Mouse (Mus musculus): ENCODE results near the gene Dzip3. TPM values are rescaled to one million over a fixed set of nuclear protein-coding genes. Genes with fewer than 3 reads are reported as not detected.

Gene Dzip3
- polyA plus RNA-seq, 1 experiment from 2014 or later = 50.8 TPM

DNA sequence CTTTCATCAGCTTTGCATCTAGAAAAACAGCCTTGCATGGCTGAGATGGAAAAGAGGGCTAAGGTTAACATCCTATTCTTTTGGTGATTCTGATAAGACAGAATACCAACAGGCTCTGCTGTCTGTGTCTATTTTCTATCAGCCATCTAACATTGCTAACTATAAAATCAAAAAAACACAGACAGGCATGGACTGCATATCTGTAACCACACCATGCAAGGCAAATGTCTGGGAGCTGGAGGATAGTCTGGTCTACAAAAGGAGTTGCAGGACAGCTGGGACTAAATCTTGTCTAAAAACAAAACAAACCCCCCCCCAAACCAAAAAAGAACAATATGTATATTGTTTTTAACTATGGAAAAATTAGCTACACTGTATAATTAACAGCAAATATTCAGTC lies 14.0 kb downstream of the Dzip3 start:
- H3K4me3 ChIP-seq = no peak overlapping the region
- no peak overlapping the region for H3K9ac ChIP-seq (replicated peaks)
- H3K27ac ChIP-seq (replicated peaks) = no peak overlapping the region
- no peak for ATAC-seq (ENCODE audit: low FRiP score, low read depth)
- peaks cover 29% of the 10 kb centered on the region for H3K36me3 ChIP-seq
- no peaks in the 10 kb centered on the region for H3K9me3 ChIP-seq
- no peak overlapping the region for H3K4me2 ChIP-seq (replicated peaks)
- H3K27me3 ChIP-seq = no peaks in the 10 kb centered on the region
- no peaks in the 10 kb centered on the region for H3K4me1 ChIP-seq

DNA sequence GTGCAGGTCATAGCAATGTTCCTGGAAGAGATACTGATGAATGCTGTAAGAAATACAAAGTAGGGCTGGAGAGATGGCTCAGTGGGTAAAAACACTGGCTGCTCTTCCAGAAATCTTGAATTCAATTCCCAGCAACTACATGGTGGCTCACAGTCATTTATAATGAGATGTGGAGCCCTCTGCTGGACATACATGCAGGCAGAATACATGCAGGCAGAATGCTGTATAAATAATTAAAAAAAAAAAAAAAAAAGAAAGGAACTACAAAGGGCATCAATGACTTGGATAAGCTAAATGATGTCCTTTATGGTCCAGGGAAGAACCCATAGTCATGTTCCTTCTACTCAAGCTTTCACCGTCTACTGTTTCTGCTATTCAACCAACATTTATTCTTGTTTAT lies 20.4 kb downstream of the Dzip3 start:
- H3K4me3 ChIP-seq = no peak overlapping the region
- H3K4me1 ChIP-seq = no peaks in the 10 kb centered on the region
- H3K36me3 ChIP-seq = peaks cover 26% of the 10 kb centered on the region
- H3K9ac ChIP-seq (replicated peaks) = no peak overlapping the region
- H3K27me3 ChIP-seq = no peaks in the 10 kb centered on the region
- H3K9me3 ChIP-seq = no peaks in the 10 kb centered on the region
- no peak overlapping the region for H3K27ac ChIP-seq (replicated peaks)
- no peak for ATAC-seq (ENCODE audit: low FRiP score, low read depth)
- 94% methylated on average over 1 of the region's 1 CpGs for WGBS
- no peak overlapping the region for H3K4me2 ChIP-seq (replicated peaks)

- no peak overlapping the region for H3K4me2 ChIP-seq (replicated peaks)
- no peaks in the 10 kb centered on the region for H3K27me3 ChIP-seq
- WGBS = 98% methylated on average over 2 of the region's 2 CpGs
- H3K9ac ChIP-seq (replicated peaks) = no peak overlapping the region
- no peak overlapping the region for H3K27ac ChIP-seq (replicated peaks)
- H3K9me3 ChIP-seq = no peaks in the 10 kb centered on the region
- H3K36me3 ChIP-seq = peaks cover 21% of the 10 kb centered on the region
- H3K4me3 ChIP-seq = no peak overlapping the region
- no peak for ATAC-seq (ENCODE audit: low FRiP score, low read depth)
- H3K4me1 ChIP-seq = no peaks in the 10 kb centered on the region
Measured at GRCm38 (mm10) chr16:48972996-48973395, 21.0 kb downstream of the Dzip3 start.

DNA sequence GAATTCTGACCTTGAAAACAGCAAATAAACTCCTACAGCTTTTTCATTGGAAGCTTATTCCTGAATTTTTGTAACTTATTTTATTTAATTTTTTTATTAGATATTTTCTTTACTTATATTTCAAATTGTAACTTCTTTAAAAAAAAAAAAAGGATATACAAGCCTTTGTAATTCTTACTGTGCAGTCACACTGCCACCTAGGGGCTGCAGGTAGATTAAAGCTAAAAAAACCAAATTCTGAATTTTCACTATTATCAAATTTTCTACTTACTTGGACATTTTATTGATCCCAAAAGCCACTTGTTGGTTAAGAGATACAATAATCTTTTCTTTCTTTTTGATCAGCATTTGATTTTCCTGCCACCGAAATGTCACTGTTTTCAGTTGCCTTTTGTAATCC lies 52.2 kb downstream of the Dzip3 start:
- peaks cover 30% of the 10 kb centered on the region for H3K36me3 ChIP-seq
- no peaks in the 10 kb centered on the region for H3K9me3 ChIP-seq
- WGBS = 86% methylated on average over 1 of the region's 1 CpGs

GRCm38 (mm10) chr16:48923724-48924123 lies 70.2 kb downstream of the Dzip3 start:
- ATAC-seq (ENCODE audit: low FRiP score, low read depth) = no peak
- Histone ChIP-seq H3K27me3 (no peaks in the 10 kb centered on the region), H3K9ac (replicated peaks) (no peak overlapping the region), H3K36me3 (peaks cover 38% of the 10 kb centered on the region), H3K9me3 (no peaks in the 10 kb centered on the region), H3K4me2 (replicated peaks) (no peak overlapping the region), H3K4me3 (no peak overlapping the region), H3K4me1 (no peaks in the 10 kb centered on the region), H3K27ac (replicated peaks) (no peak overlapping the region)
- WGBS = 97% methylated on average over 1 of the region's 1 CpGs

More for the DNA sequence above, 52.2 kb downstream of the Dzip3 start:
- Histone ChIP-seq H3K4me3 (no peak overlapping the region), H3K9ac (replicated peaks) (no peak overlapping the region), H3K4me1 (no peaks in the 10 kb centered on the region), H3K4me2 (replicated peaks) (no peak overlapping the region), H3K27ac (replicated peaks) (no peak overlapping the region), H3K27me3 (no peaks in the 10 kb centered on the region)
- ATAC-seq (ENCODE audit: low FRiP score, low read depth) = no peak

DNA sequence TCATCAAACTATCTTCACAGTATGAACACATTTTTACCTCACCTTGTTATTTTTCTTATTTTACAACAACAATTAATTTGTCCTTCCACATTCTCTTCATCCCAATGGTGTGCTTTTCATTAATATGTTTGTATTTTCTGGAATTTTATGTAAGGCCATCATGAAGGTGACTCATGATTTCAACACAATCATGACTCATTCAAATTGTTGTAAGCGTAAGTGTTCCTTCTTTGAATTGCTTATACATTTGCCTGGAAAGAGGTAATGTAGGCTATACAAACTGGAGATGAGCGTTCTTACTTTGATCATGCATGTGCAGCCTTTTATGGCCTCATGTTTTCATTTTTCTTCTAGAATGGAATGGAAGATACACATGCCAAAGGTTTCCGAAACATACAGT lies 80.8 kb downstream of the Dzip3 start:
- ATAC-seq (ENCODE audit: low FRiP score, low read depth) = no peak
- no peak overlapping the region for H3K4me3 ChIP-seq
- WGBS = 92% methylated on average over 3 of the region's 3 CpGs

DNA sequence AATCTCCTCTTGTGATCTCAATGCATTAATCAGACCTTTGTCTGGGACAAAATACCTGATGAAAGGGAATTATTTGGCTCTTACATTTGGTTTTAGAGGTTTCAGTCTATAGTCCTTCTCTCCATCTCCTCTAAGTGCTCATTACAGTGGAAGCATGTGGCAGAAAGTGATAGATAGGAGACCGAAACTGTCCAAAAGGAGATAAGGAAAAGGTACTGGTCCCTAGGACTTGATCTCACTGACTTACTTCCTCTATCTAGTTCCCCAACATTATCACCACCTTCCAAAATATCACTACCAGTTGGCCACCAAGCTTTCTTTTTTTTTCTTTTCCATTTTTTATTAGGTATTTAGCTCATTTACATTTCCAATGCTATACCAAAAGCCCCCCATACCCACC lies 82.8 kb downstream of the Dzip3 start:
- no peaks in the 10 kb centered on the region for H3K27me3 ChIP-seq
- H3K4me1 ChIP-seq = no peaks in the 10 kb centered on the region
- H3K4me2 ChIP-seq (replicated peaks) = no peak overlapping the region
- ATAC-seq (ENCODE audit: low FRiP score, low read depth) = no peak
- no peak overlapping the region for H3K27ac ChIP-seq (replicated peaks)
- 89% methylated on average over 1 of the region's 1 CpGs for WGBS
- H3K36me3 ChIP-seq = no peaks in the 10 kb centered on the region
- H3K4me3 ChIP-seq = no peak overlapping the region
- H3K9me3 ChIP-seq = no peaks in the 10 kb centered on the region
- no peak overlapping the region for H3K9ac ChIP-seq (replicated peaks)

More for the DNA sequence above, 80.8 kb downstream of the Dzip3 start:
- no peaks in the 10 kb centered on the region for H3K27me3 ChIP-seq
- no peak overlapping the region for H3K4me2 ChIP-seq (replicated peaks)
- H3K36me3 ChIP-seq = no peaks in the 10 kb centered on the region
- no peaks in the 10 kb centered on the region for H3K9me3 ChIP-seq
- no peaks in the 10 kb centered on the region for H3K4me1 ChIP-seq
- no peak overlapping the region for H3K27ac ChIP-seq (replicated peaks)
- H3K9ac ChIP-seq (replicated peaks) = no peak overlapping the region

DNA sequence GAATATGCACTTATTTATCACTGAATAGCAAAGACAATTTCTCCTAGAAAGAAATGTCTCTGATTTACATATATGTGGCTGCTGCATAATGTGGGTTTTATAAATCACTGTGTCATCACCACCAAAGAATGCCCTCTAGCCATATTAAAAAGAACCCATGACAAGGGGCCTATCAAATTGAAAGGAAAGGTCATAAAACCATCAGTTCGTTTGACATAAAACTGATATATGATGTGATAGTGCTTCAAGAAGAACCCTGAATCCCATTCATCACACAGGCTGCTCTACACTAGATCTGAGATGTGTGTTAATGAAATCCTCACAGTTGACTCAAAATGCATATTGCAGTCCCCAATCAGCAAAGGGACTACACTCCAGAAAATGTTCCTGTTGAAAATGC lies 94.1 kb downstream of the Dzip3 start:
- no peaks in the 10 kb centered on the region for H3K27me3 ChIP-seq
- H3K9ac ChIP-seq (replicated peaks) = no peak overlapping the region
- no peak overlapping the region for H3K27ac ChIP-seq (replicated peaks)
- ATAC-seq (ENCODE audit: low FRiP score, low read depth) = no peak
- H3K4me1 ChIP-seq = no peaks in the 10 kb centered on the region
- WGBS = 77% methylated on average over 1 of the region's 1 CpGs
- no peak overlapping the region for H3K4me2 ChIP-seq (replicated peaks)
- no peaks in the 10 kb centered on the region for H3K36me3 ChIP-seq
- H3K9me3 ChIP-seq = no peaks in the 10 kb centered on the region
- H3K4me3 ChIP-seq = no peak overlapping the region

DNA sequence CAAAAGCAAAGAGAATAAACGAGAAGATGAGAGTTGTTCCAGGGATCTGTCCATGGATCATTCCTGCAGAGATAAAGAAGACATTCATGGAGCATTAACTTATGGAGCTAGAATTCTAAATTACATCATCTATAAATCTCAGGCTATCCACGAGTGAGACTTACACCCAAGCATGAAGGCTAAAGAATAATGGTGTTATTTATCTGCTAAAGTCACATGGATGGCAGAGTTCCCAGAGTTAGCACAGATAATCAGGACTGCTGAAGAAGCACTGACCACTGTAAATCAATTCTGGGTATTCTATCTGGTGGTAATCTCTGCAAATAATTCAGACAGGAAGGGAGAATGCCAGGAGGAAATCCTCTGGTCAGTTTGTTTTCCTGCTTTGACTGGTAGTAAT lies 103.2 kb downstream of the Dzip3 start:
- 77% methylated on average over 2 of the region's 2 CpGs for WGBS
- Histone ChIP-seq H3K36me3 (no peaks in the 10 kb centered on the region), H3K27me3 (no peaks in the 10 kb centered on the region), H3K9ac (replicated peaks) (no peak overlapping the region), H3K9me3 (no peaks in the 10 kb centered on the region), H3K4me1 (no peaks in the 10 kb centered on the region), H3K4me3 (no peak overlapping the region), H3K27ac (replicated peaks) (no peak overlapping the region), H3K4me2 (replicated peaks) (no peak overlapping the region)
- ATAC-seq (ENCODE audit: low FRiP score, low read depth) = no peak

Other genes with a start within 250 kb of the Dzip3 start
- not detected in 2 replicates for gene Trat1, start 222.1 kb downstream of the Dzip3 start, polyA plus RNA-seq (2016; fragmentation: Nextera tagmentation; extraction: Ambion mirVana)
- gene Retnlb, start 177.3 kb downstream of the Dzip3 start, polyA plus RNA-seq (2016; fragmentation: Nextera tagmentation; extraction: Ambion mirVana) = not detected in 2 replicates
- not detected in 2 replicates for gene Retnla, start 151.6 kb downstream of the Dzip3 start, polyA plus RNA-seq (2016; fragmentation: Nextera tagmentation; extraction: Ambion mirVana)
- not detected in 2 replicates for gene Retnlg, start 121.5 kb downstream of the Dzip3 start, polyA plus RNA-seq (2016; fragmentation: Nextera tagmentation; extraction: Ambion mirVana)
- 38.5 and 39.0 TPM in 2 replicates for gene Cip2a, start within 50 bp of the Dzip3 start, polyA plus RNA-seq (2016; fragmentation: Nextera tagmentation; extraction: Ambion mirVana)
- not detected in 2 replicates for gene Myh15, start 63.3 kb upstream of the Dzip3 start, polyA plus RNA-seq (2016; fragmentation: Nextera tagmentation; extraction: Ambion mirVana)